Mouse (Mus musculus) spleen, postnatal 14 days (tissue): ENCODE measurements around the gene Limch1.

ENCODE experiments used
- DNase-seq, 2 experiments: peaks; one replicate each; pipeline ENCODE4 v3.0.0; 2021 to 2022; ENCODE audit warnings: low spot score in 2 of 2

The Limch1 gene

GRCm38 (mm10) chr5:66918316-66919305 is 173.0 kb downstream of the Limch1 start:
- no peak for DNase-seq

- no peak for DNase-seq
These were observed 177.0 kb downstream of the Limch1 start for GRCm38 (mm10) chr5:66922582-66922981.

- DNase-seq, result no peak
These were observed 183.7 kb downstream of the Limch1 start for GRCm38 (mm10) chr5:66929291-66929690.

GRCm38 (mm10) chr5:66933134-66933804 is 187.6 kb downstream of the Limch1 start:
- DNase-seq, result no peak

- DNase-seq, result no peak
These were observed 189.0 kb downstream of the Limch1 start for GRCm38 (mm10) chr5:66934585-66934984.

- DNase-seq, result no peak
These were observed 191.7 kb downstream of the Limch1 start for GRCm38 (mm10) chr5:66937376-66937775.

- no peak for DNase-seq
These were observed 196.3 kb downstream of the Limch1 start for GRCm38 (mm10) chr5:66941710-66942450.

GRCm38 (mm10) chr5:66942922-66943321 is 197.3 kb downstream of the Limch1 start:
- no peak for DNase-seq

GRCm38 (mm10) chr5:66943521-66943920 is 197.9 kb downstream of the Limch1 start:
- no peak for DNase-seq

- no peak for DNase-seq
These were observed 202.3 kb downstream of the Limch1 start for GRCm38 (mm10) chr5:66947958-66948357.

- DNase-seq, result no peak
These were observed 203.6 kb downstream of the Limch1 start for GRCm38 (mm10) chr5:66949098-66949692.

- DNase-seq, result no peak
These were observed 207.7 kb downstream of the Limch1 start for GRCm38 (mm10) chr5:66953375-66953774.

GRCm38 (mm10) chr5:66953971-66954644 is 208.5 kb downstream of the Limch1 start:
- DNase-seq, result no peak

GRCm38 (mm10) chr5:66955245-66955644 is 209.6 kb downstream of the Limch1 start:
- DNase-seq, result no peak

GRCm38 (mm10) chr5:66957656-66958055 is 212.0 kb downstream of the Limch1 start:
- DNase-seq, result no peak

- DNase-seq, result no peak
These were observed 212.5 kb downstream of the Limch1 start for GRCm38 (mm10) chr5:66958118-66958517.

GRCm38 (mm10) chr5:66959968-66960367 is 214.3 kb downstream of the Limch1 start:
- no peak for DNase-seq

- no peak for DNase-seq
These were observed 219.8 kb downstream of the Limch1 start for GRCm38 (mm10) chr5:66965442-66965841.

GRCm38 (mm10) chr5:66967147-66967546 is 221.5 kb downstream of the Limch1 start:
- DNase-seq, result no peak

GRCm38 (mm10) chr5:66967646-66968045 is 222.0 kb downstream of the Limch1 start:
- no peak for DNase-seq
